Mouse (Mus musculus) thymus, adult 2 months (tissue): ENCODE data around the gene Rab22a.

Experiments used
- CTCF ChIP-seq: fragments of 200-500 bp; IDR thresholded peaks from 2 replicates; pipeline ENCODE4 v1.5.1; 2012; ENCODE audit warnings: mild to moderate bottlenecking, control low read depth, low read length, moderate library complexity, borderline replicate concordance; ENCODE audit not compliant: control insufficient read depth, poor library complexity, insufficient read depth; ENCODE audit errors: extremely low read depth
- POLR2A ChIP-seq: fragments of 200-500 bp; IDR thresholded peaks from 2 replicates; pipeline ENCODE4 v1.6.1; 2012; ENCODE audit warnings: mild to moderate bottlenecking, low read length, control low read depth, moderate library complexity; ENCODE audit not compliant: control insufficient read depth, poor library complexity, insufficient read depth; ENCODE audit errors: extremely low read depth

DNA sequence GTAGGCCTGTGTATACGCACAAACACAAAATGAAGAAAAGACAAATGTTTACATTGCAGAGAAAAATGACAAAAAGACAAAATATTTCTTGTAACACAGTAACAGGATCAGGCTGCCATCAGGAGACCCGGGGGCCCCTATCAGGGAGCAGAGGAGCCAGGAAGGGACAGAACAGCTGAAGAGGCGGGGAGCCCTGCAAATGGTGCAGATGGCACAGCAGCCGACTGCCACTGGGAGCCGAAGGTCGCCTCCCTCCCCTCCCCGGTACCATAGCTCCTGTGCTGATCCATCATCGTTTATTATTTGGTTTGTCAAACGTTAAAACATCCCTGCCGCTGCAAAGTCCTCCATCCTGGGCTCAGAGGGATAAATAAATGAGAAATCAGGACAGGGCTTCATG is 53.1 kb downstream of the Rab22a start:
- TF ChIP-seq POLR2A (no peak), CTCF (no peak)
